Mouse (Mus musculus): ENCODE results near the gene Slc22a1. TPM values are rescaled to one million over a fixed set of nuclear protein-coding genes. Genes with fewer than 3 reads are reported as not detected.
"Not testable (repeated sequence)": the region's sequence is repeated elsewhere in the genome, so short reads cannot be mapped to it uniquely, and the experiment has no call there.

Slc22a1 gene
- polyA plus RNA-seq, 1 experiment = not detected

GRCm38 (mm10) chr17:12678261-12678660, 2.6 kb upstream of the Slc22a1 start:
- no peak overlapping the region for H3K27ac ChIP-seq (ENCODE audit: control insufficient read depth, insufficient read depth, low read depth, low read length, poor library complexity)
- TF ChIP-seq POLR2A (IDR thresholded peaks at IDR 0.05; ENCODE audit: borderline replicate concordance, control insufficient read depth, low read depth, low read length) = no peak
- no peak for TF ChIP-seq CTCF (IDR thresholded peaks at IDR 0.05; ENCODE audit: control insufficient read depth, insufficient read depth, low read length)

GRCm38 (mm10) chr17:12677139-12677538, 1.5 kb upstream of the Slc22a1 start:
- no peak for TF ChIP-seq CTCF (IDR thresholded peaks at IDR 0.05; ENCODE audit: control insufficient read depth, insufficient read depth, low read length)
- TF ChIP-seq POLR2A (IDR thresholded peaks at IDR 0.05; ENCODE audit: borderline replicate concordance, control insufficient read depth, low read depth, low read length) = no peak
- H3K4me1 ChIP-seq (ENCODE audit: control insufficient read depth, insufficient read depth, low read length) = no peaks in the 10 kb centered on the region; the same call in 1 of the 2 replicates
- no peak overlapping the region for H3K4me3 ChIP-seq (replicated peaks; ENCODE audit: control insufficient read depth, low read depth, low read length)
- H3K27ac ChIP-seq (ENCODE audit: control insufficient read depth, insufficient read depth, low read depth, low read length, poor library complexity) = no peak overlapping the region

More at GRCm38 (mm10) chr17:12678261-12678660, 2.6 kb upstream of the Slc22a1 start:
- H3K4me3 ChIP-seq (replicated peaks; ENCODE audit: control insufficient read depth, low read depth, low read length) = no peak overlapping the region
- no peaks in the 10 kb centered on the region; the same call in 1 of the 2 replicates for H3K4me1 ChIP-seq (ENCODE audit: control insufficient read depth, insufficient read depth, low read length)

DNA sequence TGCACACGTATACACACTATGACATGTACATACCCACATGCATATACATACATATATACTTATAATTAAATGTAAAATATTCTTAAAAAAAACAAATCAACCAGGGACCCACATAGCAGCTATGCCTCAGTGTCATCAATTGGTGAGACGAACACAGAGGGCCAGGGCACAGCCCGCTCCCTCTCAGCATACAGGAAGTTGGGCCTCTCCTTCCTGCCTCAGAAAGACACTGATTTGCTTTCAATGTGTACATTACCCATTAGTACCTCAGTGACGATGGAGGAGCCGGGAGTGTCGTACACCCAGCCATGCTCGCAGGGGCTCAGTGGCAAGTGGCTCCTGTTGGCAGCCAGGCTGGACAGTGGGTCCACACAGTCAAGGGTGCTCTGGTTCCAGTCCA, 649 bp downstream of the Slc22a1 start:
- not testable (repeated sequence) for H3K4me3 ChIP-seq (replicated peaks; ENCODE audit: control insufficient read depth, low read depth, low read length); H3K27ac ChIP-seq (ENCODE audit: control insufficient read depth, insufficient read depth, low read depth, low read length, poor library complexity); H3K4me1 ChIP-seq (ENCODE audit: control insufficient read depth, insufficient read depth, low read length)
- 77% methylated on average over 7 of the region's 7 CpGs for WGBS

GRCm38 (mm10) chr17:12673871-12674270, 1.8 kb downstream of the Slc22a1 start:
- 55% methylated on average over 3 of the region's 3 CpGs for WGBS
- no peak overlapping the region for H3K27ac ChIP-seq (ENCODE audit: control insufficient read depth, insufficient read depth, low read depth, low read length, poor library complexity)
- H3K4me3 ChIP-seq (replicated peaks; ENCODE audit: control insufficient read depth, low read depth, low read length) = no peak overlapping the region
- no peak for TF ChIP-seq CTCF (IDR thresholded peaks at IDR 0.05; ENCODE audit: control insufficient read depth, insufficient read depth, low read length)
- TF ChIP-seq POLR2A (IDR thresholded peaks at IDR 0.05; ENCODE audit: borderline replicate concordance, control insufficient read depth, low read depth, low read length) = no peak
- H3K4me1 ChIP-seq (ENCODE audit: control insufficient read depth, insufficient read depth, low read length) = no peaks in the 10 kb centered on the region; the same call in 1 of the 2 replicates

- no peaks in the 10 kb centered on the region for H3K4me1 ChIP-seq (ENCODE audit: control insufficient read depth, insufficient read depth, low read length)
- WGBS = 59% methylated on average over 7 of the region's 7 CpGs
- no peak overlapping the region for H3K27ac ChIP-seq (ENCODE audit: control insufficient read depth, insufficient read depth, low read depth, low read length, poor library complexity)
- TF ChIP-seq POLR2A (IDR thresholded peaks at IDR 0.05; ENCODE audit: borderline replicate concordance, control insufficient read depth, low read depth, low read length) = no peak
- TF ChIP-seq CTCF (IDR thresholded peaks at IDR 0.05; ENCODE audit: control insufficient read depth, insufficient read depth, low read length) = no peak
- H3K4me3 ChIP-seq (replicated peaks; ENCODE audit: control insufficient read depth, low read depth, low read length) = no peak overlapping the region
These were observed 3.3 kb downstream of the Slc22a1 start for GRCm38 (mm10) chr17:12672285-12672790.

- Histone ChIP-seq H3K4me3 (replicated peaks; ENCODE audit: control insufficient read depth, low read depth, low read length) (no peak overlapping the region), H3K4me1 (ENCODE audit: control insufficient read depth, insufficient read depth, low read length) (no peaks in the 10 kb centered on the region), H3K27ac (ENCODE audit: control insufficient read depth, insufficient read depth, low read depth, low read length, poor library complexity) (no peak overlapping the region)
- WGBS = 61% methylated on average over 5 of the region's 5 CpGs
- TF ChIP-seq CTCF (IDR thresholded peaks at IDR 0.05; ENCODE audit: control insufficient read depth, insufficient read depth, low read length) (no peak), POLR2A (IDR thresholded peaks at IDR 0.05; ENCODE audit: borderline replicate concordance, control insufficient read depth, low read depth, low read length) (no peak)
These were observed 4.5 kb downstream of the Slc22a1 start for GRCm38 (mm10) chr17:12671029-12671605.

- Histone ChIP-seq H3K4me3 (replicated peaks; ENCODE audit: control insufficient read depth, low read depth, low read length) (no peak overlapping the region), H3K27ac (ENCODE audit: control insufficient read depth, insufficient read depth, low read depth, low read length, poor library complexity) (no peak overlapping the region), H3K4me1 (ENCODE audit: control insufficient read depth, insufficient read depth, low read length) (no peaks in the 10 kb centered on the region)
- TF ChIP-seq CTCF (IDR thresholded peaks at IDR 0.05; ENCODE audit: control insufficient read depth, insufficient read depth, low read length) = no peak
- no peak for TF ChIP-seq POLR2A (IDR thresholded peaks at IDR 0.05; ENCODE audit: borderline replicate concordance, control insufficient read depth, low read depth, low read length)
These were observed 6.3 kb downstream of the Slc22a1 start for GRCm38 (mm10) chr17:12669363-12669679.

DNA sequence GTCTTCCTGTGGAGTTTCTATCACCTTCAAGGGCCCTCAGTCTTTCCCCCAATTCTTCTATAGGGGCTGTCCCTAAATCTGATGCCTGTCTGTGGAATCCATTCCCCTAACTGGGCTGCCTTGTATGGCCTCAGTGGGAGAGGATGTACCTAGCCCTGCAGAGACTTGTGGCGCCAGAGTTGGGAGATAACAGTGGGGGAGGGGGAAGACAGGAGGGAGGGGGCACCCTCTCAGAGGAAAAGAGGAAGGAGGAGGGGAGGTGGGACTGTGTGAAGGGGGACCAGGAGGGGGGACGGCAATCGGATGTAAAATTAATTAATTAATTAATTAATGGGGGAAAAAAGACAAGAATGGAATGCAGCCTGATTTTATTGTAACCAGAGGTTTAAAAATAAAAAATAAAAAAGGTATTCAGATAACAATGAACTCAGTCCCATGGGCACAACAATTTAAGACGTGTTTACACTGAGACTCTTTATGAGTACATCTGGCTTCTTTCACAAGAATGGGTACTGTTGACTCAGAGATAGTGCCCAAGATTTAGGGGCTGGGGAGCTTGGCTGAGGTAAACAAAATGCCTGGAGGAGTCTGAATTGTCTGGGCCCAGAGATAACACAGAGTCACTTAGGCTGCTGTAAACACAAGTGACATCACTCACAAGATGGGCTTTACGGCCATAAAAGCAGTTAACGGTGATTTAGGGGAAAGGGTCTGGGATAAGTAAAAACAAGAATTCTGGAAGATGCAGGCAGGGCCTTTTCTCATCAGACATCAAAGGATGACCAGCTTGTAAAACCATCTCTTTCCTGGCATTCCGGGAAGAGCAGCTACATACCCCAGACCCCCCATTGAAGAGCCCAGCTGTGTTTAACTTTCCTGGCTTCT, 6.9 kb downstream of the Slc22a1 start:
- no peak for TF ChIP-seq CTCF (IDR thresholded peaks at IDR 0.05; ENCODE audit: control insufficient read depth, insufficient read depth, low read length)
- TF ChIP-seq POLR2A (IDR thresholded peaks at IDR 0.05; ENCODE audit: borderline replicate concordance, control insufficient read depth, low read depth, low read length) = no peak
- no peaks in the 10 kb centered on the region for H3K4me1 ChIP-seq (ENCODE audit: control insufficient read depth, insufficient read depth, low read length)
- H3K27ac ChIP-seq (ENCODE audit: control insufficient read depth, insufficient read depth, low read depth, low read length, poor library complexity) = no peak overlapping the region
- WGBS = 50% methylated on average over 7 of the region's 7 CpGs
- no peak overlapping the region for H3K4me3 ChIP-seq (replicated peaks; ENCODE audit: control insufficient read depth, low read depth, low read length)
